Mouse (Mus musculus): ENCODE results near the gene C2cd5. TPM values are rescaled to one million over a fixed set of nuclear protein-coding genes. Genes with fewer than 3 reads are reported as not detected.

Gene C2cd5
- 27.9 and 32.7 TPM in 2 replicates for polyA plus RNA-seq (2014; fragmentation: Nextera tagmentation; extraction: Ambion mirVana)

DNA sequence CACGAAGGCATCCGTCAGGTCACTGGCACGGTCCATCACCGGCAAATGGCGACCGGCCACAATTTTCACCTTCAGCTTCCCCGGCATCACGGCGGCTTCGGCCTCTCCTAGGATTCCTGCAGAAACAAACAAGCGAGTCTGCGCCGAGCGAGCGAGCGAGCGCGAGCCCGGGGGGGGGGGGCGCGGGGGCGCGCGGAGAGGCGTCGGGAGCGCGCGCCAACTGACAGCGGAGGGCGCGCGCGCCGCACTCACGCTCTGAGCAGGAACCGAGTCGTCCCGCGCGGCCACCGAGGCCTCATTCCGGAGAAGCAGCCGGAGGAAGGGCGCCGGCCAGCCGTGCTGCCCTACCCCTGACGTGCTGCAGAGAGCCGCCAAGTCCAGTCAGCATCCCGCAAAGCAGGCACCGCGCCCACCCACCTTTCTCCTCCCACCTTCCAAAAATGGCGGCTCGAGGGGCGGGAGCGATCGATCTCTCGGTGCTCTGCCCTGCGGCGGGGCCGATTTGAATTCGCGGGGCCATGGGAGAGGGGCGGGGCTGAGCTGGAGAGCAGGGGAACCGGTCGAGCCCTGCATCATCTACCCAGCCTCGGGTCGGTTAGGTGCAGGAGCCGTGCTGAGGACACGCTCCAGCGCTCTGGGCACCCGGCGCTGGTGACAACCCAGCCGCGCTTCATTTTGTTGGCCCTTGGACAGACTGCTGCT lies at the start of gene C2cd5:
Gene C2cd5, minus strand, starts transcription at position 461 of the 702 bp plus-strand sequence.
- ATAC-seq (ENCODE audit: insufficient number of reproducible peaks, insufficient read depth, low FRiP score, low read depth) = peak; percentile 95
- Histone ChIP-seq H3K9ac (replicated peaks; ENCODE audit: low read depth, low read length) (peak within 1 kb of the TSS; percentile 82), H3K9me3 (ENCODE audit: control insufficient read depth, low read depth, low read length) (no peaks in the 10 kb centered on the region), H3K36me3 (ENCODE audit: control insufficient read depth, insufficient read depth, low read length) (no peaks in the 10 kb centered on the region), H3K4me2 (replicated peaks; ENCODE audit: low read depth, low read length) (peak within 1 kb of the TSS; percentile 55), H3K27ac (ENCODE audit: low read length) (peak within 1 kb of the TSS; percentile 80), H3K27me3 (ENCODE audit: control insufficient read depth, insufficient read depth, low read length) (no peaks in the 10 kb centered on the region), H3K4me1 (ENCODE audit: control insufficient read depth, insufficient read depth, low read length) (no peaks in the 10 kb centered on the region), H3K4me3 (ENCODE audit: low read depth, low read length) (peak within 1 kb of the TSS; percentile 81)
- under 1% methylated on average over 62 of the region's 75 CpGs for WGBS

DNA sequence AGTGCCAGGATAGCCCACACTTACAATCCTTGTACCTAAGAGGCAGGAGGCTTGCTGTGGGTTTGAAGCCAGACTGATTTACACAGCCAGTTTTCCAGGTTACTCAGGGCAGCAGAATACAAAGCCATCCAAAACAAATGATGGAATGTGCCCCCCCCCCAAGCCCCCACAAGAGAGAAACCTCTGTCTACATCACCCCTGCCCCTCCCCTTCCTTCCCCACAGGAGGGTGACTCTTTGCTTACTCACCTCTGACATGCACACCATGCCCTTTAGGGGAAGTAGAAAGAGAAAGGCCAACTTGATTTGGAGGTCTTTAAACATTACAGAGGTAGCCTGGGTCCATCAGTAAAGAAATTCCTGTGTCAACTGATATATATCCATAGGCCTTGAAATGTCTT lies 48.9 kb upstream of the C2cd5 start:
- no peaks in the 10 kb centered on the region for H3K4me1 ChIP-seq (ENCODE audit: control insufficient read depth, insufficient read depth, low read length)
- H3K9me3 ChIP-seq (ENCODE audit: control insufficient read depth, low read depth, low read length) = no peaks in the 10 kb centered on the region
- no peaks in the 10 kb centered on the region for H3K36me3 ChIP-seq (ENCODE audit: control insufficient read depth, insufficient read depth, low read length)

GRCm38 (mm10) chr6:143146756-143147155 lies 46.8 kb upstream of the C2cd5 start:
- Histone ChIP-seq H3K4me1 (ENCODE audit: control insufficient read depth, insufficient read depth, low read length) (no peaks in the 10 kb centered on the region), H3K4me3 (ENCODE audit: low read depth, low read length) (no peak overlapping the region), H3K4me2 (replicated peaks; ENCODE audit: low read depth, low read length) (no peak overlapping the region), H3K27ac (ENCODE audit: low read length) (no peak overlapping the region), H3K36me3 (ENCODE audit: control insufficient read depth, insufficient read depth, low read length) (no peaks in the 10 kb centered on the region), H3K9ac (replicated peaks; ENCODE audit: low read depth, low read length) (no peak overlapping the region), H3K9me3 (ENCODE audit: control insufficient read depth, low read depth, low read length) (no peaks in the 10 kb centered on the region), H3K27me3 (ENCODE audit: control insufficient read depth, insufficient read depth, low read length) (no peaks in the 10 kb centered on the region)
- 54% methylated on average over 8 of the region's 8 CpGs for WGBS
- ATAC-seq (ENCODE audit: insufficient number of reproducible peaks, insufficient read depth, low FRiP score, low read depth) = no peak

More for the DNA sequence above, 48.9 kb upstream of the C2cd5 start:
- Histone ChIP-seq H3K27ac (ENCODE audit: low read length) (no peak overlapping the region), H3K9ac (replicated peaks; ENCODE audit: low read depth, low read length) (no peak overlapping the region), H3K4me3 (ENCODE audit: low read depth, low read length) (no peak overlapping the region), H3K27me3 (ENCODE audit: control insufficient read depth, insufficient read depth, low read length) (no peaks in the 10 kb centered on the region), H3K4me2 (replicated peaks; ENCODE audit: low read depth, low read length) (no peak overlapping the region)
- ATAC-seq (ENCODE audit: insufficient number of reproducible peaks, insufficient read depth, low FRiP score, low read depth) = no peak

GRCm38 (mm10) chr6:143145051-143145450 lies 45.1 kb upstream of the C2cd5 start:
- Histone ChIP-seq H3K4me1 (ENCODE audit: control insufficient read depth, insufficient read depth, low read length) (no peaks in the 10 kb centered on the region), H3K4me3 (ENCODE audit: low read depth, low read length) (no peak overlapping the region), H3K27ac (ENCODE audit: low read length) (no peak overlapping the region), H3K4me2 (replicated peaks; ENCODE audit: low read depth, low read length) (no peak overlapping the region), H3K27me3 (ENCODE audit: control insufficient read depth, insufficient read depth, low read length) (no peaks in the 10 kb centered on the region), H3K9ac (replicated peaks; ENCODE audit: low read depth, low read length) (no peak overlapping the region), H3K36me3 (ENCODE audit: control insufficient read depth, insufficient read depth, low read length) (no peaks in the 10 kb centered on the region), H3K9me3 (ENCODE audit: control insufficient read depth, low read depth, low read length) (no peaks in the 10 kb centered on the region)
- WGBS = 48% methylated on average over 7 of the region's 7 CpGs
- ATAC-seq (ENCODE audit: insufficient number of reproducible peaks, insufficient read depth, low FRiP score, low read depth) = 0 out of 2 replicates have a peak, but pooled peaks have one; percentile 21

GRCm38 (mm10) chr6:143144556-143144955 lies 44.6 kb upstream of the C2cd5 start:
- 59% methylated on average over 2 of the region's 2 CpGs for WGBS
- H3K4me1 ChIP-seq (ENCODE audit: control insufficient read depth, insufficient read depth, low read length) = no peaks in the 10 kb centered on the region
- H3K9ac ChIP-seq (replicated peaks; ENCODE audit: low read depth, low read length) = no peak overlapping the region
- no peak; the same call in 1 of the 2 replicates for ATAC-seq (ENCODE audit: insufficient number of reproducible peaks, insufficient read depth, low FRiP score, low read depth)
- no peak overlapping the region for H3K4me3 ChIP-seq (ENCODE audit: low read depth, low read length)
- no peaks in the 10 kb centered on the region for H3K9me3 ChIP-seq (ENCODE audit: control insufficient read depth, low read depth, low read length)
- no peaks in the 10 kb centered on the region for H3K27me3 ChIP-seq (ENCODE audit: control insufficient read depth, insufficient read depth, low read length)
- H3K27ac ChIP-seq (ENCODE audit: low read length) = no peak overlapping the region
- no peaks in the 10 kb centered on the region for H3K36me3 ChIP-seq (ENCODE audit: control insufficient read depth, insufficient read depth, low read length)
- no peak overlapping the region for H3K4me2 ChIP-seq (replicated peaks; ENCODE audit: low read depth, low read length)

DNA sequence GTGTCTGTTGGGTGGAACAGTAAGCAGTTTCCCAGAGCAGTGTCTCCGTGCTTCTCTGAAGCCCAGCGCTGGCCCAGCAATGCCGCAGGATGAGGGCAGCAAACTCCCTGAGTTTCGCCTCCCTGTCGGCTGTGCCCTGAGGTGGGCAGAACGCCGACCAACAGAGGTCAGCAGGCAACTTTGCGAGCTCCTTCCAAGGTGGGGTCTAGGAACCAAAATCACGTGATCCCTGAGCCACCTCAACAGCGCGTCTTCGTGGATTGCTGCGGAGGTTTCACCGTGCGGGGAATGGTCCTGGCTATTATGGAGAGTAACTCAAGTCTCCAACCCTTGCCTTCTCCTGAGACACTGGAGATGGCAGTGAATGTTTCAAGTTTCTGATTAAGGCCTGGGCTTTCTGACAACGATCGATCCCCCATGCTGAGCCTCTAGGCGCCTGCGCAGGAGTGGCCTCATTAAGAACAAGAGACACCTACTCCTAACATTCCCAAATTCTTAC lies 43.9 kb upstream of the C2cd5 start:
- no peaks in the 10 kb centered on the region for H3K4me1 ChIP-seq (ENCODE audit: control insufficient read depth, insufficient read depth, low read length)
- no peaks in the 10 kb centered on the region for H3K27me3 ChIP-seq (ENCODE audit: control insufficient read depth, insufficient read depth, low read length)
- H3K9ac ChIP-seq (replicated peaks; ENCODE audit: low read depth, low read length) = 0 out of 2 replicates have a peak overlapping the region, but pooled peaks have one; percentile 14
- no peaks in the 10 kb centered on the region for H3K9me3 ChIP-seq (ENCODE audit: control insufficient read depth, low read depth, low read length)
- WGBS = 20% methylated on average over 19 of the region's 19 CpGs
- ATAC-seq (ENCODE audit: insufficient number of reproducible peaks, insufficient read depth, low FRiP score, low read depth) = no peak
- peak overlapping the region; percentile 17; the same call in 1 of the 2 replicates for H3K4me3 ChIP-seq (ENCODE audit: low read depth, low read length)
- no peak overlapping the region for H3K27ac ChIP-seq (ENCODE audit: low read length)
- H3K36me3 ChIP-seq (ENCODE audit: control insufficient read depth, insufficient read depth, low read length) = no peaks in the 10 kb centered on the region
- H3K4me2 ChIP-seq (replicated peaks; ENCODE audit: low read depth, low read length) = peak overlapping the region; percentile 51

DNA sequence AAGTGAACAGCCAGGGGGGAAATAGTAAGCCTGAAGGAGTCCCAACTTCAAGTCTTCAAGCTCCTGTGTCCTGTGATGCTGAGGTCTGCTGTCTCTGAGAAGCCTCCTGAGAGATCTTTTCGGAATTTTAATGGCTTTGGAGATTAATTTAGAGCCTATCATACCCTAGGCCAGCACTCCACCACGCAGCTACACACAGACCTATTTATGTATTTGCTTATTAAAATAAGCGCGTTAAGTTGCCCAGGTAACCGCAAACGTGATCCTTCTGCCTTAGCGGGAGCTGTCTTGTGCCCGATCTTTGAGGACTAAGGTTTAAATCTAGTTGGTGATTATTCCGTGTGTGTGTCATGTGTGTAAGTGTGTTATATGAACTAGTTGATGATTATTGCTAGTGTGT lies 43.4 kb upstream of the C2cd5 start:
- ATAC-seq (ENCODE audit: insufficient number of reproducible peaks, insufficient read depth, low FRiP score, low read depth) = no peak
- H3K27ac ChIP-seq (ENCODE audit: low read length) = no peak overlapping the region
- H3K4me2 ChIP-seq (replicated peaks; ENCODE audit: low read depth, low read length) = peak overlapping the region; percentile 51; the same call in 1 of the 2 replicates
- no peaks in the 10 kb centered on the region for H3K4me1 ChIP-seq (ENCODE audit: control insufficient read depth, insufficient read depth, low read length)
- no peaks in the 10 kb centered on the region for H3K27me3 ChIP-seq (ENCODE audit: control insufficient read depth, insufficient read depth, low read length)
- no peak overlapping the region for H3K9ac ChIP-seq (replicated peaks; ENCODE audit: low read depth, low read length)
- no peaks in the 10 kb centered on the region for H3K9me3 ChIP-seq (ENCODE audit: control insufficient read depth, low read depth, low read length)
- H3K4me3 ChIP-seq (ENCODE audit: low read depth, low read length) = no peak overlapping the region
- H3K36me3 ChIP-seq (ENCODE audit: control insufficient read depth, insufficient read depth, low read length) = no peaks in the 10 kb centered on the region
- 77% methylated on average over 9 of the region's 9 CpGs for WGBS

GRCm38 (mm10) chr6:143142861-143143260 lies 42.9 kb upstream of the C2cd5 start:
- Histone ChIP-seq H3K9ac (replicated peaks; ENCODE audit: low read depth, low read length) (no peak overlapping the region), H3K27ac (ENCODE audit: low read length) (no peak overlapping the region), H3K9me3 (ENCODE audit: control insufficient read depth, low read depth, low read length) (no peaks in the 10 kb centered on the region), H3K4me2 (replicated peaks; ENCODE audit: low read depth, low read length) (no peak overlapping the region), H3K4me1 (ENCODE audit: control insufficient read depth, insufficient read depth, low read length) (no peaks in the 10 kb centered on the region), H3K4me3 (ENCODE audit: low read depth, low read length) (no peak overlapping the region), H3K36me3 (ENCODE audit: control insufficient read depth, insufficient read depth, low read length) (no peaks in the 10 kb centered on the region), H3K27me3 (ENCODE audit: control insufficient read depth, insufficient read depth, low read length) (no peaks in the 10 kb centered on the region)
- no peak for ATAC-seq (ENCODE audit: insufficient number of reproducible peaks, insufficient read depth, low FRiP score, low read depth)
- 96% methylated on average over 4 of the region's 4 CpGs for WGBS
